Mouse (Mus musculus) frontal cortex, adult 2 months (tissue): ENCODE measurements at regions not wholly inside any gene's neighbourhood (a gene's known extent, or its start where the extent isn't known, plus 50 kb on each side); places are given as distances from the start of the nearest gene placed in this dataset.
A peak's percentile ranks its signal among the peaks of the same experiment; 100 is the strongest.

ENCODE experiments used
- DNase-seq, 2 experiments: peaks; one replicate each; pipeline ENCODE4 v3.0.0; 2022; ENCODE audit warnings: low spot score in 1 of 2; ENCODE audit errors: extremely low spot score in 1 of 2

DNA sequence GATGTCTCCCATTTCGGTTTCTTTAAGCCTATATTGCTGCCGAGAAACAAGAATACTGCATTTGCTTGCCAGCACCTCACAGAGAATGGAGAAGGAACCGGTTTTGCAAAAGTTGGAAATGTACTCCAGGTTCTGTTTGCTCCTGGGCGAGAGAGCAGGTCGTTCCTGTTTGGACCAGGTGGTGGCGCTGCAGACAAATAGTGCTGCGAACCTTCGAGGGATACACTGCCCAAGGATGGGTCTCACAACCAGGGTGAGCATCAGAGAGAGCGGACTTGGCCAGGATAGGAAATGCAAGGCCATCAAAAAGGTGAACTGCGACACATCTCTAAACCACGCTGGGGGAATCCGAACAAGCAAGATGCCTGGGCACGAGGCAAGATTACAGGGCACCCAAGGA lies 54.0 kb upstream of the Ets2 start:
- DNase-seq, result peak in 1 of 2 experiments; percentile 89

GRCm38 (mm10) chr16:95642784-95643590 lies 56.6 kb upstream of the Erg start:
- DNase-seq, result peak; percentile 5 to 26

- DNase-seq, result no peak
Measured at GRCm38 (mm10) chr16:95640670-95641069, 54.3 kb upstream of the Erg start.

DNA sequence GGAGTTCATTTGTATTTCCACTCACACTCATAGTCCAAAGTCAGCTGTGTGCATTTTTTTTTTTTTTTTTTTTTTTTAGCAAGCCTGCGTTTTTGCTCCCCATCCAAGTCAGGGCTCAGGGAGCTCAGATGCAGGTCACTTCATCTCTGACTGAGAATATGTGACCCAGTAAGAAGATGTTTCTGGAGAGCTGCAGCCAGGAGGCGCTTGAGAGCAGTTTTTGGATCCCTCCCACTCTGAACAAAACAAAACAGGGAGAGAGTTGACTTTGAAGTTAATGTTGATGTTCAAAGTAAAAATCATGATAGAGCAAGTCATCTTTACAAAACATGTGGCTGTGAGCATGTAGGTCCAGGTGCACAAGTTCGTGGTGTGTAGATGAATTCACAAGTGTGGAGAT lies 53.3 kb upstream of the Erg start:
- DNase-seq, result no peak

- DNase-seq, result no peak
Measured at GRCm38 (mm10) chr16:95637850-95638249, 51.5 kb upstream of the Erg start.

DNA sequence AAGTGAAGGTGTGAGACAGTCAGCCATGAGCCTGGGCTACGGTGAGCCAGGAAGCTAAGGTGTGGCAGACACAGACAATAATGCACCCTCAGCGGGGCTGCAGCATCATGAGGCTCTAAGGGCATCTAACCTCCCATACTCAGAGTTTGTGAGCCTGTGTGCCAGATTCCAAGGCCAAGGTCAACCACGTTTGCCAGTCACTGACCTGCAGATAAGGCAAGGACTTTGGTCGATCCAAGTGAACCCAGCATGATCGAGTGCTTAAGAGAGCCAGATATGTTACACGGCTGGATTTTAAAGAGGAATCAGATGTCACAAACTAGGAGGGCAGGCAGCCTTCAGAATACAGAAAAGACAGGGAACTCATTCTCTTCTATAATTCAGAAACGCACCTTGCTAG lies 50.2 kb upstream of the Erg start:
- no peak for DNase-seq
